Mouse (Mus musculus): ENCODE measurements at regions not wholly inside any gene's neighbourhood (a gene's known extent, or its start where the extent isn't known, plus 50 kb on each side); places are given as distances from the start of the nearest gene placed in this dataset.

DNA sequence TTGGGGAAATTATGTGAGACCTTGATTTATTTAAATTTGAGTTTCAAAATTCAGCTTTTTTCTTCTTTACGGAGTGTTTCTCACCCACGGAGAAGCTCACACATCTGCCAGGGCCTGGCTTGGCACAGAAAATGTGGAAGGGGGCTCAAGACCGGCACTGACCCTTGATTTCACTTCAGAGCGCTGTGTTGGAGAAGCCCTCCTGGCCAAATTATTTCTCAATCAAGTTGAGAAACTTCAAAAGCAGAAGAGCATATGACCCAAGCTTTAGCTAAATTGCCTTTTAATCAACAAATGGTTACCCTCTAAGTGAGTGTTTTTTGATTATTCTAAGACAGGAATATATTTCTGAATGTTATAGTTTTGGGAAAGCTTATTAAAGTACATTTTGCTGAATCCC, 197.2 kb upstream of the Rgmb start:
- WGBS = 91% methylated on average over 4 of the region's 4 CpGs
- ATAC-seq (ENCODE audit: low FRiP score) = no peak
- Histone ChIP-seq H3K9me3 (no peaks in the 10 kb centered on the region), H3K9ac (no peak overlapping the region), H3K4me1 (replicated peaks) (no peaks in the 10 kb centered on the region), H3K4me3 (no peak overlapping the region), H3K4me2 (no peak overlapping the region), H3K36me3 (no peaks in the 10 kb centered on the region), H3K27me3 (no peaks in the 10 kb centered on the region), H3K27ac (no peak overlapping the region)

DNA sequence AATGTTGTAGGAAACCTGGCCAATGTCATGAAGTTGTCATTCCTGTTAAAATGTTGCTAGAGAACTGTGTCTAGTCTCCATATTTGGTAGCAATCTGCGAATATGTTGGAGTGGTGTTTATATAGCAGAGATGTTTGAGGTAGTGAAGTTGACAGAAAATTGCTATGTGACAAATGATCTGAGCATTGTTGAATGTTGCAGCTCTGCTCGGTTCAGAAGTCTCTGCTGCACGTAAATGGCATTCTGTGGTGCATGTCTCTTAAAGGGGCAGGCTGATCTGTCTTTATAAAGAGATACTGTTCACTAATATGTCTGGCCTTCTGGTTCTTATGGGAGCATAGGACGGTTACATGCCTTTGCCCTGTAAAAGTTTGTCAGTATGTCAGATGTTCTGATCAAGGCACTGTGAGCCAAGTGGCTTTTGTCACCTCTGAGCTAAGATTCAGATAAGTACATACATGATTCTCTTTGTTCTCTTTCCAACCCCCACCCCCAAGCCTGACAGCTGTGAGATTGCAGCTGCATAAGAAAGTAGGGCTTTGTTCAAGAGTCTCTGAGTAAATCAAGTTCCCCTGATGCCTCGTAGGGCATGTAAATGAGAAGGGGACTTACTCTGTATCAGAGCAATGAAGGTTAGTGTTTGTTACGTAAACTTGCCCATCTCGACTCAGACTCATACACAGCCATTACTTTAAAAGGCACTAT, 174.2 kb upstream of the Rgmb start:
- Histone ChIP-seq H3K27ac (peak overlapping the region; percentile 71), H3K9ac (no peak overlapping the region), H3K4me3 (no peak overlapping the region), H3K4me2 (no peak overlapping the region), H3K9me3 (no peaks in the 10 kb centered on the region), H3K36me3 (no peaks in the 10 kb centered on the region), H3K4me1 (replicated peaks) (peaks cover 9% of the 10 kb centered on the region), H3K27me3 (no peaks in the 10 kb centered on the region)
- WGBS = 23% methylated on average over 7 of the region's 7 CpGs
- peak; percentile 72 for ATAC-seq (ENCODE audit: low FRiP score)

DNA sequence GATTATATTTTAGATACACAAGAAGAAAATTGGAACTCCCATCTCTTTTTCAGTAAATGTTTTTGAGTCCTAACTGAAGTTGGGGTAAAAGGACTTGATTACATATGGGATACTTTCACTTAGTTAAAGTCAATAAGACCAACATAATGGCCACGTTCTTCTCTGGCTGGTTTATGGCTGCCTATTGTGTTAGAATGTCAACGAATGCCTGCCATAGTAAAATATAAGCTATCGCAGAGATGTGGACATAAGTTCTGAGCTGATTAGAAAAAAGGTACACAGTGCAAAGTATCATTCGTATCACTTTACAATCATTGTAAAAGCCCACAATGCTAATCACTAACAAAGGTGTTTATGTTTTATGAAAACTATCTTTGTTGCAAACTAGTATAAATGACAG, 173.2 kb upstream of the Rgmb start:
- no peak for ATAC-seq (ENCODE audit: low FRiP score)
- Histone ChIP-seq H3K9ac (no peak overlapping the region), H3K4me3 (no peak overlapping the region), H3K36me3 (no peaks in the 10 kb centered on the region), H3K9me3 (0 out of 2 replicates have a peak, but pooled peaks cover under 1% of the 10 kb centered on the region), H3K27me3 (no peaks in the 10 kb centered on the region), H3K4me1 (replicated peaks) (peaks cover 9% of the 10 kb centered on the region), H3K4me2 (no peak overlapping the region), H3K27ac (no peak overlapping the region)
- 77% methylated on average over 4 of the region's 4 CpGs for whole genome bisulfite sequencing

DNA sequence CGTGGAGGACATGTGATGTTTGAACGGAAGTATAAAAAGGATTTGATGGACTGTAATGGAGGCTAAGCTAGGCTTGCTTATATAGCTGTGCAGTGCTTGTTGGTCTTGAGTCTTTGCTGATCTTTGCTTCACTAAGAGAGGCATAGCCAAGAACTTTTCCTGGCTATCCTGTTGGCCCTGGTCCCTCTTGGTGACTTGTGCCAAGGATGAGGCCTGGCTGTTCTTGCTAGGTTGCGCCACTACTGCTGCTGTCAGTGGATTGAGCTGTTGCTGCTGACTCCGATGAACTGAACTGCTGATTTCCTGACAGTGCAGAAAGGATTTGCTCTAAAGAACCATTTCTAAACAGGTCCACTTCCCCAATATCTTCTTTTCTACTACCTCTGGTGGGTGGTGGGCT, 167.9 kb upstream of the Rgmb start:
- 96% methylated on average over 4 of the region's 4 CpGs for WGBS
- no peak overlapping the region for H3K9ac ChIP-seq
- no peak for ATAC-seq (ENCODE audit: low FRiP score)
- H3K36me3 ChIP-seq = 0 out of 2 replicates have a peak, but pooled peaks cover 4% of the 10 kb centered on the region
- no peak overlapping the region for H3K4me3 ChIP-seq
- peaks cover 8% of the 10 kb centered on the region for H3K9me3 ChIP-seq
- no peak overlapping the region for H3K27ac ChIP-seq
- H3K4me2 ChIP-seq = no peak overlapping the region
- H3K4me1 ChIP-seq (replicated peaks) = peaks cover 5% of the 10 kb centered on the region
- H3K27me3 ChIP-seq = no peaks in the 10 kb centered on the region

DNA sequence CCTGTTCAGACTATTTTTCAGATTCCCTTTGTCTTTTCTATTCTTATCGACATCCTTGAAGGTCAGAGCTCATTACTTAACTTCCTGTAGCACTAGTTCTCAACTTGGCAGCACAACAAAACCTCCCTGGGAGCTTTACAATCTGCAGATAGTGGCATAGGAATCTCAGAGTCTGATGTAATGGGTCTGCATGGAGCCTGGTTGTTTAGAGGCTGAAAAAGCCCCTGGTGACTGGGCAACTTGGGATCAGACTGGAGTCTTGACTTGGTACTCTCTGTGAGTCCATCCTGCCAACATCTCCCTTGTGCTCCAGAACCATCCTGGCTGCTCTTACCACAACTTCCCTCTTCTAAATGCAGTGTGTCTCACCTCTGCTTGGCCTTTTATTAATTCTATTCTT, 166.4 kb upstream of the Rgmb start:
- Histone ChIP-seq H3K27me3 (no peaks in the 10 kb centered on the region), H3K27ac (no peak overlapping the region), H3K4me3 (no peak overlapping the region), H3K36me3 (0 out of 2 replicates have a peak, but pooled peaks cover 4% of the 10 kb centered on the region), H3K4me2 (no peak overlapping the region), H3K4me1 (replicated peaks) (peaks cover 10% of the 10 kb centered on the region), H3K9me3 (peaks cover 8% of the 10 kb centered on the region), H3K9ac (no peak overlapping the region)
- 42% methylated on average over 1 of the region's 1 CpGs for WGBS
- ATAC-seq (ENCODE audit: low FRiP score) = no peak

DNA sequence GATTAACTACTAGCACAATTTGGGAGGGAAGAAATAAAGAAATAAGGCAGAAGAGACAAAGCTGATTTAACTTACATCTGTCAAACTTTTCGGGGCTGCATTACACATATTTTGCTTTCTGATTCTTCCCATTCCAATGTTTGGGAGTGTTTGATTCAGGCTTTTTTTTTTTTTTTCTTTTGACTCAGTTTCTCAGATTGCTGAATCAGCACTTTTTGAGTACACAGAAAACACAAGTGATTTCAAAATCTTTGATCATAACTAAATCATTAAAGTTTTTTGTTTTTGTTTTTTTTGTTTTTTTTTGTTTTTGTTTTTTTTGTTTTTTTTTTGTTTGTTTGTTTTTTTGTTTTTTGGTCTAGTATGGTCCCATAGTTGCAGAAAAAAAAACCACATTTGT, 164.7 kb upstream of the Rgmb start:
- H3K4me3 ChIP-seq = no peak overlapping the region
- no peak overlapping the region for H3K27ac ChIP-seq
- peaks cover 8% of the 10 kb centered on the region for H3K9me3 ChIP-seq
- H3K27me3 ChIP-seq = no peaks in the 10 kb centered on the region
- no peak overlapping the region for H3K4me2 ChIP-seq
- 0 out of 2 replicates have a peak, but pooled peaks cover 4% of the 10 kb centered on the region for H3K36me3 ChIP-seq
- H3K4me1 ChIP-seq (replicated peaks) = peaks cover 23% of the 10 kb centered on the region
- no peak overlapping the region for H3K9ac ChIP-seq
- ATAC-seq (ENCODE audit: low FRiP score) = no peak
- 93% methylated on average over 1 of the region's 1 CpGs for WGBS

DNA sequence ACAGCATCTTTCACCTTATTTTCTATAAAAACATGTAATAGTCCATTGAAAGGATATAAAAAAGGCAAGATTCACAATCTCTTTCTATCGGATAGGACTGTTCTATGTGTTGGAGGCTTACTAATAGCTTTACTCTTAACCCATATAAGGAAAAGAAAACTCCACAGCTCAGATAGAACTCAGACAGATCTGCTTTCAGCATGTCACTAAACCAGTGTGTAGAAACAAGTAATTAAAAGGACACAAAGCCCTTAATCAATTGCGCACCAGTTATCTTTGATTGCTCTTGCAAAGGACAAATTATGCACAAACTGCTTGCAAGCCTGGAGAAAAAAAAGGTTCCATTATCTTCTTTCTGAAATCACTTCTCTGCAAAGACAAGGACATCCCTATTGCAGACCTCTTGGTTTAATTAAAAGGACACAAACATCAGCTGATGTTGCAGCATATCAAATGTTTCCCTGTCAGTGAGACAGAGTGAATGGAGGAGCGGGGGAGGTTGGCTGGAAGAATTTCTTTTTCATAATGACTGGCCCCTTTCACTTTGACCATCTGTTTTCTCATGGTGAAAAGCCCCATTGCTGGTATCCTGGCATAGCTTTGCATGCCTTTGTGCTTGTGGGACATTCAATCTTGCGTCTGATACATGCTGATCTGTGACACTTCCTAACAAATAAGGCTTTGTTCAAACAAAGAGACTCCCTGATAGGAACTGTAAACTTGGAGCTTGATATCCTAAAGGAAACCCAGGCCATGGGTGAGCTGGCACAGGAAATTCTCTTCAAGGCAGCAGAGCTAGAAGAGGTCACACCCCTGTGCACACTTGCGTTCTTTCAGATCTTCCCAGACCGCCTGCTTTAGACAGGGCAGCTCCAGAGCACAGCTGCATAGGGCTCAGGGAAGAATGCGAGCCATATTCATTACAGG, 162.8 kb upstream of the Rgmb start:
- Histone ChIP-seq H3K4me3 (no peak overlapping the region), H3K36me3 (0 out of 2 replicates have a peak, but pooled peaks cover 2% of the 10 kb centered on the region), H3K4me1 (replicated peaks) (peaks cover 32% of the 10 kb centered on the region), H3K27me3 (no peaks in the 10 kb centered on the region), H3K4me2 (no peak overlapping the region), H3K9me3 (peaks cover 4% of the 10 kb centered on the region), H3K27ac (peak overlapping the region; percentile 91), H3K9ac (no peak overlapping the region)
- peak; percentile 84 for ATAC-seq (ENCODE audit: low FRiP score)
- WGBS = 11% methylated on average over 7 of the region's 7 CpGs

DNA sequence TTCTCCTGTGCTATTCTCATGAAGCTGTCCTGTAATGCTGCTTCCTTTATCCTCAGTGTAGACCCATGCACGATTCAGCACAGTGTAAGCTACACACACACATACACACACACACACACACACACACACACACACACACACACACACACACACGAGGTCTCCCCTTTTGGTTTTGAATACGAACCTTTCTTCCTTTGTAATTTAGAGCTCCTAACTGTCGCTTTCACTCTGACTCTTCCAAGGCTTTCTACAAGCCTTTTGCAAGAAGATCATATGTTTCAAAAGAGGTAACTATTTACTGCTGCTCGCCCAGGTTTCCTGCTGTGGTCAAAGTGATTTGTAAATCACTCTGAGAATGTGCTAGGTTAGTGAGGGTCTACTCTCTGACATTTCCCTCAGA, 161.1 kb upstream of the Rgmb start:
- Histone ChIP-seq H3K9ac (no peak overlapping the region), H3K36me3 (no peaks in the 10 kb centered on the region), H3K27me3 (no peaks in the 10 kb centered on the region), H3K27ac (peak overlapping the region; percentile 93; the same call in 1 of the 2 replicates), H3K4me3 (no peak overlapping the region), H3K4me2 (no peak overlapping the region), H3K4me1 (replicated peaks) (peaks cover 32% of the 10 kb centered on the region), H3K9me3 (no peaks in the 10 kb centered on the region)
- no peak for ATAC-seq (ENCODE audit: low FRiP score)
- WGBS = 47% methylated on average over 5 of the region's 5 CpGs

DNA sequence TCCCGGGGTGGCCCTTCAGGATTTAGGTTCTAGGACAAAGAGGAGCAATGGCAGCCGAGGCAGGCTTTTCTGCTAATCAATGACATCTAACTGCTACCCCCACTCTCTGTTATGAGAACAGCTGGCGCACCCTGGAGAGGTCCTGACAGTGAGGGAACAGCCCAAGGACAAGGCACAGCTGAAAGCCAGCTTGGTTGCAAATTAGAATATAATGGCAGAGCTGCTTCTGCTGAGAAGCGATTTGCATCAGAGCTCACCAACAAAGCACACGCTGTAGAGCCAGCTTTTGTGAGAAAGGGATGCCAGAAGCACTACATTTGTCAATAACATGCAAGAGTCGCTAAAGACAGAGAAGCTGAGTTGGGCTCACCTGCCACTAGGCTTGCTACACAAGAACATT, 159.5 kb upstream of the Rgmb start:
- no peaks in the 10 kb centered on the region for H3K27me3 ChIP-seq
- no peaks in the 10 kb centered on the region for H3K9me3 ChIP-seq
- H3K4me1 ChIP-seq (replicated peaks) = peaks cover 32% of the 10 kb centered on the region
- H3K9ac ChIP-seq = no peak overlapping the region; the same call in 1 of the 2 replicates
- 2% methylated on average over 6 of the region's 6 CpGs for WGBS
- H3K36me3 ChIP-seq = no peaks in the 10 kb centered on the region
- H3K4me2 ChIP-seq = peak overlapping the region; percentile 10; the same call in 1 of the 2 replicates
- peak; percentile 85 for ATAC-seq (ENCODE audit: low FRiP score)
- H3K27ac ChIP-seq = peak overlapping the region; percentile 93
- H3K4me3 ChIP-seq = no peak overlapping the region

DNA sequence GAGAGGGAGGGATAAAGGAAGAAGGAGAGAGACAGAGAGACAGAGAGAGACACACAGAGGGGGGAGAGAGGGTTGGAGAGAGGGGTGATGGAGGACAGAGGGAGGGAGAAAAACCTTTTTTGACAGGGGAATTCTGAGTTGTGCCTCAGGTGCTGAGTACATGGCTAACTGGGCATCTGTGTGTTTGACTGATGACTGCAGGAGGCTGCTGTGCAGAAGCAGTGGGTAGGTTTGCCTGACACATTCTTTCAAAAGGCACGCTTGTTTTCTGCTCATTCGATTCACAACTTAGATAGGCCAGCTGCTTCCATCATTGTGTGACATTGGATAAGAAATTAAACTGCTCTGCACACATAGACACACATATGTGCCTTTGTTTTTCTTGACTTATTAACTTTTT, 150.7 kb upstream of the Rgmb start:
- no peaks in the 10 kb centered on the region for H3K27me3 ChIP-seq
- peak overlapping the region; percentile 58 for H3K27ac ChIP-seq

DNA sequence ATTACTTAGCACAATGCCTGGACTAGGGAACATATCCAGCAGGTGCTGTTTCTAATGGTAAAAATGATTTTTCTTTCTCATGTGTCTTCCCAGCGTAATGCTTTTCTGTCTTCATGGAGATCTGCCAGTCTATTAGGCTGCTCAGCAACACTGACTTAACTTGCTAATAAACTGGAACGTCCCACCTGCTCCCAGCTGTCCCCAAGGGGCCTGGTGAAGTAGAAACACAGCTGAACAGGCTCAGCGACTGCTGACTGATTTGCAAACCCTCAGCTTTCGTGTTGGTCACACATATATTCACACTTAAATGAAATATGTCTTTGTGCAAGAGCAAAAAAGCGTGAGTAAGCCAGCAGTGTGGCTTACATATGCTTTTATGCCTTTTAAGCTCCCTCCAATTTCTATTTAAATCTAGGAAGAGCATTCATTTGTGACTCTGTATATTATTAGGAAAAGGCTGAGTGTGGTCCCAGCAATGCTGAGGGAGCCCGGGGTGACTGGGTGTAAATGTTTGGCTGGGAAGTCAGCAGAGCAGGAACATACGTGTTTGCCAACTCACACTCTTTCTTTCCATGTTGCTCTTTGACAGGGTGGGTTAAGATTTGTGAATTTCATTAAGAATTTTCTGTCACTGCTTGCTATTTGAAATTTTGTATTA, 146.7 kb upstream of the Rgmb start:
- Histone ChIP-seq H3K9me3 (no peaks in the 10 kb centered on the region), H3K4me3 (no peak overlapping the region), H3K9ac (no peak overlapping the region), H3K4me1 (replicated peaks) (peaks cover 12% of the 10 kb centered on the region), H3K4me2 (peak overlapping the region; percentile 9; the same call in 1 of the 2 replicates), H3K27ac (peak overlapping the region; percentile 83), H3K27me3 (no peaks in the 10 kb centered on the region), H3K36me3 (no peaks in the 10 kb centered on the region)
- WGBS = 24% methylated on average over 7 of the region's 7 CpGs
- ATAC-seq (ENCODE audit: low FRiP score) = peak; percentile 95

More for the DNA sequence above, 150.7 kb upstream of the Rgmb start:
- WGBS = 10% methylated on average over 2 of the region's 2 CpGs
- H3K4me3 ChIP-seq = no peak overlapping the region
- H3K4me2 ChIP-seq = no peak overlapping the region
- peaks cover 12% of the 10 kb centered on the region for H3K4me1 ChIP-seq (replicated peaks)
- H3K36me3 ChIP-seq = no peaks in the 10 kb centered on the region
- H3K9ac ChIP-seq = no peak overlapping the region
- ATAC-seq (ENCODE audit: low FRiP score) = no peak
- no peaks in the 10 kb centered on the region for H3K9me3 ChIP-seq

DNA sequence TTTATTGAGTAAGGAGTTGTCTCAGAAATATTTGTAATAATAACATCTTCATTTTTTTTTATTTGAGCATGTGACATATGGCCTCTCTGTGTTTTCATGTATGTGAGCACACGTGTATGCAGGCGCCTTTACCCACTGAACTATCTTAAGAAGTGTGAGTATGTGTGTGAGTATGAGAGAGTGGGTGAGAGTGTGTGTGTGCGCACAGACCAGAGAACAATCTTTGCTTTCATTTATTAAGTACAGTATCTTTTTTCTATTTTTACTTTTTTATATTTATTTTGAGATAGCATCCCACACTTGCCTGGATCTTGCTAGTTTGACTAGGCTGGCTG, 140.5 kb upstream of the Rgmb start:
- Histone ChIP-seq H3K9me3 (no peaks in the 10 kb centered on the region), H3K4me3 (no peak overlapping the region), H3K36me3 (no peaks in the 10 kb centered on the region), H3K4me2 (no peak overlapping the region), H3K9ac (no peak overlapping the region), H3K27me3 (no peaks in the 10 kb centered on the region), H3K4me1 (replicated peaks) (no peaks in the 10 kb centered on the region), H3K27ac (no peak overlapping the region)
- 95% methylated on average over 3 of the region's 3 CpGs for WGBS
- ATAC-seq (ENCODE audit: low FRiP score) = no peak
